Comparison of ENCODE assay signal across 9 mouse cellular contexts in genomic region chr7:112469817-112470216, GRCm38 (mm10). TPM values are rescaled to one million over a fixed set of nuclear protein-coding genes. Genes with fewer than 3 reads are reported as not detected.
DNase-seq lines count a peak whose midpoint lies in the region; ATAC-seq and TF ChIP-seq lines count a peak whose summit lies in the region.
"Had no signal": no experiment of that assay in that cellular context is flagged by ENCODE, and none has a peak within 500 bp of the region (broad histone marks: within the 10 kb centered on the region; RNA-seq: fewer than 3 reads in every experiment).

No protein-coding gene starts in this region.

- H3K36me3 ChIP-seq in forebrain, embryonic 11.5 days (ENCODE audit: control insufficient read depth, insufficient read depth, low read length): no peaks in the 10 kb centered on the region
- H3K36me3 ChIP-seq in heart, embryonic 14.5 days (ENCODE audit: control insufficient read depth, insufficient read depth, low read length): peaks cover 3% of the 10 kb centered on the region; the same call in 1 of the 2 replicates
- no peaks in the 10 kb centered on the region; the same call in 1 of the 2 replicates for H3K36me3 ChIP-seq in lung, embryonic 14.5 days (ENCODE audit: insufficient read depth)
- H3K36me3 ChIP-seq: liver, embryonic 13.5 days had no signal

- no peak overlapping the region for H3K4me2 ChIP-seq in forebrain, embryonic 11.5 days (ENCODE audit: low read depth, low read length, severe bottlenecking)
- H3K4me2 ChIP-seq in heart, embryonic 14.5 days (ENCODE audit: low read length): no peak overlapping the region
- no peak overlapping the region for H3K4me2 ChIP-seq in lung, embryonic 14.5 days
- H3K4me2 ChIP-seq: liver, embryonic 13.5 days had no signal

- H3K9ac ChIP-seq in forebrain, embryonic 11.5 days (ENCODE audit: low read length): no peak overlapping the region
- no peak overlapping the region for H3K9ac ChIP-seq in heart, embryonic 14.5 days (ENCODE audit: low read length)
- no peak overlapping the region for H3K9ac ChIP-seq in lung, embryonic 14.5 days
- H3K9ac ChIP-seq: liver, embryonic 13.5 days had no signal

- DNase-seq in NIH3T3 (ENCODE audit: low read depth): peak; percentile 85
- peak; percentile 5 for DNase-seq in c-Kit-positive CD71-positive TER-119-negative erythroid progenitor cells, embryonic 14.5 days (ENCODE audit: low read depth)
- peak; percentile 88 for DNase-seq in forebrain, embryonic 11.5 days (ENCODE audit: low spot score)
- DNase-seq in kidney, postnatal 4 days: peak; percentile 91 to 92
- DNase-seq in lung, embryonic 14.5 days: peak; percentile 90
- peak; percentile 44 for DNase-seq in retina, postnatal 7 days (ENCODE audit: low read depth, low spot score)
- DNase-seq in urinary bladder, postnatal 4 days (ENCODE audit: low spot score in 2 of 2): peak; percentile 78 to 84
- DNase-seq: liver, embryonic 13.5 days had no signal

- WGBS in forebrain, embryonic 11.5 days: 47% methylated on average over 5 of the region's 5 CpGs
- 39% methylated on average over 5 of the region's 5 CpGs for WGBS in heart, embryonic 14.5 days
- WGBS in lung, embryonic 14.5 days: 33% methylated on average over 5 of the region's 5 CpGs

- peaks cover 21% of the 10 kb centered on the region for H3K4me1 ChIP-seq in forebrain, embryonic 11.5 days (replicated peaks; ENCODE audit: control insufficient read depth, insufficient read depth, low read length)
- H3K4me1 ChIP-seq in heart, embryonic 14.5 days (ENCODE audit: control insufficient read depth in 2 of 2, insufficient read depth in 2 of 2, low read length in 2 of 2): peaks cover 34 to 51% of the 10 kb centered on the region in 2 experiments
- peaks cover 35% of the 10 kb centered on the region for H3K4me1 ChIP-seq in lung, embryonic 14.5 days (ENCODE audit: insufficient read depth)

- no peak overlapping the region for H3K4me3 ChIP-seq in forebrain, embryonic 11.5 days (ENCODE audit: low read depth, low read length)
- no peak overlapping the region for H3K4me3 ChIP-seq in heart, embryonic 14.5 days (ENCODE audit: control insufficient read depth in 1 of 2, insufficient read depth in 1 of 2, low read depth in 1 of 2, low read length in 2 of 2)
- H3K4me3 ChIP-seq in lung, embryonic 14.5 days (ENCODE audit: low read depth, low read length): no peak overlapping the region
- H3K4me3 ChIP-seq: liver, embryonic 13.5 days had no signal

- H3K27me3 ChIP-seq in forebrain, embryonic 11.5 days (ENCODE audit: control insufficient read depth, insufficient read depth, low read length): no peaks in the 10 kb centered on the region
- H3K27me3 ChIP-seq in heart, embryonic 14.5 days (ENCODE audit: control insufficient read depth, insufficient read depth, low read length): no peaks in the 10 kb centered on the region
- no peaks in the 10 kb centered on the region for H3K27me3 ChIP-seq in lung, embryonic 14.5 days (ENCODE audit: insufficient read depth, low read length)
- H3K27me3 ChIP-seq: liver, embryonic 13.5 days had no signal

- H3K9me3 ChIP-seq in forebrain, embryonic 11.5 days (ENCODE audit: control insufficient read depth, low read length): no peaks in the 10 kb centered on the region
- H3K9me3 ChIP-seq in heart, embryonic 14.5 days (ENCODE audit: control insufficient read depth, low read length): no peaks in the 10 kb centered on the region
- H3K9me3 ChIP-seq in lung, embryonic 14.5 days (ENCODE audit: low read depth, low read length): no peaks in the 10 kb centered on the region
- H3K9me3 ChIP-seq: liver, embryonic 13.5 days had no signal

- no peak; the same call in 1 of the 2 replicates for ATAC-seq in forebrain, embryonic 11.5 days (replicated peaks; ENCODE audit: low FRiP score)
- ATAC-seq in heart, embryonic 14.5 days (ENCODE audit: insufficient number of reproducible peaks, insufficient read depth, low FRiP score, low read depth): 0 out of 2 replicates have a peak, but pooled peaks have one; percentile 49
- no peak for ATAC-seq in lung, embryonic 14.5 days (ENCODE audit: insufficient read depth)

- TF ChIP-seq CTCF in lung, embryonic 14.5 days (IDR thresholded peaks at IDR 0.05; ENCODE audit: low read depth): peak; percentile 91

- no peak overlapping the region for H3K27ac ChIP-seq in forebrain, embryonic 11.5 days (ENCODE audit: low read depth, low read length)
- H3K27ac ChIP-seq in heart, embryonic 14.5 days (replicated peaks in 1 of 2; ENCODE audit: control insufficient read depth in 1 of 2, insufficient read depth in 1 of 2, low read depth in 2 of 2, low read length in 2 of 2): no peak overlapping the region
- no peak overlapping the region for H3K27ac ChIP-seq in lung, embryonic 14.5 days (ENCODE audit: low read depth)
- H3K27ac ChIP-seq: liver, embryonic 13.5 days had no signal

RNA-seq across cellular contexts. Expression of gene Parva, which starts 42.5 kb away (rescaled TPM):
- polyA plus RNA-seq in forebrain, embryonic 11.5 days (2014; fragmentation: Nextera tagmentation; extraction: Ambion mirVana): 63.6 and 64.5 TPM in 2 replicates
- polyA plus RNA-seq in heart, embryonic 14.5 days (2014; fragmentation: Nextera tagmentation; extraction: Ambion mirVana): 78.5 and 79.1 TPM in 2 replicates
- 102 and 105 TPM in 2 replicates for polyA plus RNA-seq in lung, embryonic 14.5 days (2014; fragmentation: Nextera tagmentation; extraction: Ambion mirVana)

Comparison
In these comparisons a context has a peak if more than half of its experiments do, and no peak if none do; other contexts are left out.
1. DNase-seq: peak in every context shown above with its lines; median percentile 92 in kidney, postnatal 4 days; 90 in lung, embryonic 14.5 days; 88 in forebrain, embryonic 11.5 days; 85 in NIH3T3; 81 in urinary bladder, postnatal 4 days; 44 in retina, postnatal 7 days; 5 in c-Kit-positive CD71-positive TER-119-negative erythroid progenitor cells, embryonic 14.5 days.